Mouse (Mus musculus): ENCODE measurements at regions not wholly inside any gene's neighbourhood (a gene's known extent, or its start where the extent isn't known, plus 50 kb on each side); places are given as distances from the start of the nearest gene placed in this dataset.
A peak's percentile ranks its signal among the peaks of the same experiment; 100 is the strongest.

DNA sequence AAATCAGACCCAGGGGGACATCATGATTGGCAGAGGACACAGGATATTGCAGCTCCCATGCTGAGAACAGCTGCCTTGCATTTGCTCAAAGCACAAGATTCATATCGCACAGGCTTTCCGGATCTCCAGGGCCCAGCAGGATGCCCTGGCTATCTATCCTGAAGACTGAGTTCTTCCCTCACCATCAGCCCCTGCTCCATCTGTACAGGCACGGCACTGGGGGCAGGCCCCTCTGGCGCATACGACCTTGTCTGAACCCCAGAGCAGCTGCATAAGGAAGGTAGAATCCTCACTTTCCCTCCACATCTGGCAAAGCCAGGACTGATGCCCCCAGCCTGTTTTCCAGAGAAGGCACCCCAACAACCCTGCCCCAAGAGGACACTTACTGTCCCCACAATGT lies 266.8 kb downstream of the Tns1 start:
- Histone ChIP-seq H3K4me2 (no peak overlapping the region), H3K27ac (replicated peaks) (no peak overlapping the region)
- 62% methylated on average over 5 of the region's 5 CpGs for WGBS

DNA sequence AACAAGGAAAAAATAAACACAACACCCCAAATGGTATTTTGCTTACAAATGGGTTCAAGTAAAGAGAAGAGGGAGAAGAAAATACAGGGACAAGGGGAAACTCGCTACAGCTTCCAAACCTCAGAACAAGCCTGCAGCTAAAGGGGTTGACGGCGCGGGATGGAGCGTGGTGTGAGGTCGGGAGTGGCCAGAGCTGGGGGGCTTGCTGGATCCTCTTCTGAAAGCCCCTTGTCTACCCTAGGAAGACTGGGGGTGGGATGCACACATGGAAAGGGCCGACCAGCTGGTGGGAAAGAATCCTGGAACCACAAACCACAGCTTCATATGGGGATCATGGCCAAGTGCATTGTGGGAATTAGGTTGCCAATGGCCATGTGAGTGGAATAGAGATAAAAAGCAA lies 267.4 kb downstream of the Tns1 start:
- no peaks in the 10 kb centered on the region for H3K36me3 ChIP-seq
- no peak overlapping the region for H3K9ac ChIP-seq (replicated peaks)
- 93% methylated on average over 7 of the region's 7 CpGs for WGBS
- H3K4me1 ChIP-seq, result no peaks in the 10 kb centered on the region; the same call in 1 of the 2 replicates
- H3K4me2 ChIP-seq, result no peak overlapping the region
- no peaks in the 10 kb centered on the region; the same call in 1 of the 2 replicates for H3K27me3 ChIP-seq (replicated peaks)
- H3K9me3 ChIP-seq (replicated peaks), result no peaks in the 10 kb centered on the region
- no peak for ATAC-seq (ENCODE audit: low FRiP score)
- no peak overlapping the region for H3K27ac ChIP-seq (replicated peaks)
- no peak overlapping the region for H3K4me3 ChIP-seq (replicated peaks)

More for the DNA sequence above, 266.8 kb downstream of the Tns1 start:
- Histone ChIP-seq H3K4me3 (replicated peaks) (no peak overlapping the region), H3K4me1 (peaks cover 4% of the 10 kb centered on the region), H3K9ac (replicated peaks) (no peak overlapping the region), H3K36me3 (no peaks in the 10 kb centered on the region), H3K27me3 (replicated peaks) (no peaks in the 10 kb centered on the region; the same call in 1 of the 2 replicates), H3K9me3 (replicated peaks) (no peaks in the 10 kb centered on the region)
- no peak for ATAC-seq (ENCODE audit: low FRiP score)

DNA sequence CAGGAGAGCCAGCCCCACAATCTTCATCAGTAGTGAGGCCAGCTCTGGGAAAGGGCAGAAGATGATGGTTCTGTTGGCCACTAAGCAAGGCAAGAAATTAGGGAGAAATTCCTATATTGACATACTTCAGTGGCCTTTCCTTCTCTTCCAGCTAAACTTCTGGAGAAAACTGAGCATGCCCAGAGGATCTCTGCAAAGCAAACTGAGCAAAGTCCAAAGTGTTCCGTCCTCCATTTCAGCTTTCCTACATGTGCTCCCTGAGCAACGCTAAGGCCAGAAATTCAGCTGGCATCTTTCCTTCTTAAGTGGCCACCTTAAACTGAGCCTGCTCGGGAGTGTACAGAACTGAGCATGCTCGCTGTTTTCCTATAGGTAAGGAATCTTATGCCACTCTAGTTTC lies 268.9 kb downstream of the Tns1 start:
- H3K4me1 ChIP-seq, result peaks cover 6% of the 10 kb centered on the region; the same call in 1 of the 2 replicates
- 92% methylated on average over 4 of the region's 4 CpGs for WGBS
- no peak overlapping the region for H3K4me3 ChIP-seq (replicated peaks)
- H3K9me3 ChIP-seq (replicated peaks), result no peaks in the 10 kb centered on the region
- no peak overlapping the region for H3K27ac ChIP-seq (replicated peaks)
- H3K27me3 ChIP-seq (replicated peaks), result no peaks in the 10 kb centered on the region; the same call in 1 of the 2 replicates
- no peaks in the 10 kb centered on the region for H3K36me3 ChIP-seq
- no peak overlapping the region for H3K9ac ChIP-seq (replicated peaks)
- no peak for ATAC-seq (ENCODE audit: low FRiP score)
- H3K4me2 ChIP-seq, result no peak overlapping the region

DNA sequence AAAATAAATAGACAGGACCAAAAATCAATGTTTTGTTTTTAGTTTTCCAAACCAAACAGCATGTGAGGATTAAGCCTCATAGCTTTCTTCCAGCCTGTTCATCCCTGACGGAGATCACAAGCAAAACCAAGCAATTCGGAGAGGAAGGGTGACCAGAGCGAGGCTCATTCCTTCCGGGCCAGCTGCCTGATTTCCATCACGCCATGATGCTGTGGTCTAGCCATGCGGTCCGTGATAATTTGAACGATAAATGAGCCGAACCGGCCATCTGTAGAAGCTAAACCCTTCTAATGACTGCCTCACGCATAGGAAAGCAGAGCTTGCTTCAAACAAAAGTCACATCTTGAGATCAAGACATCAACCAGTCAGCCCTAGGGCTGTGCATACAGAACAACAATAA lies 270.4 kb downstream of the Tns1 start:
- no peak for ATAC-seq (ENCODE audit: low FRiP score)
- H3K36me3 ChIP-seq, result no peaks in the 10 kb centered on the region
- H3K27me3 ChIP-seq (replicated peaks), result no peaks in the 10 kb centered on the region
- WGBS, result 72% methylated on average over 11 of the region's 11 CpGs
- no peaks in the 10 kb centered on the region for H3K9me3 ChIP-seq (replicated peaks)
- H3K9ac ChIP-seq (replicated peaks), result no peak overlapping the region
- peaks cover 9% of the 10 kb centered on the region; the same call in 1 of the 2 replicates for H3K4me1 ChIP-seq
- H3K4me2 ChIP-seq, result no peak overlapping the region
- no peak overlapping the region for H3K27ac ChIP-seq (replicated peaks)
- no peak overlapping the region for H3K4me3 ChIP-seq (replicated peaks)

DNA sequence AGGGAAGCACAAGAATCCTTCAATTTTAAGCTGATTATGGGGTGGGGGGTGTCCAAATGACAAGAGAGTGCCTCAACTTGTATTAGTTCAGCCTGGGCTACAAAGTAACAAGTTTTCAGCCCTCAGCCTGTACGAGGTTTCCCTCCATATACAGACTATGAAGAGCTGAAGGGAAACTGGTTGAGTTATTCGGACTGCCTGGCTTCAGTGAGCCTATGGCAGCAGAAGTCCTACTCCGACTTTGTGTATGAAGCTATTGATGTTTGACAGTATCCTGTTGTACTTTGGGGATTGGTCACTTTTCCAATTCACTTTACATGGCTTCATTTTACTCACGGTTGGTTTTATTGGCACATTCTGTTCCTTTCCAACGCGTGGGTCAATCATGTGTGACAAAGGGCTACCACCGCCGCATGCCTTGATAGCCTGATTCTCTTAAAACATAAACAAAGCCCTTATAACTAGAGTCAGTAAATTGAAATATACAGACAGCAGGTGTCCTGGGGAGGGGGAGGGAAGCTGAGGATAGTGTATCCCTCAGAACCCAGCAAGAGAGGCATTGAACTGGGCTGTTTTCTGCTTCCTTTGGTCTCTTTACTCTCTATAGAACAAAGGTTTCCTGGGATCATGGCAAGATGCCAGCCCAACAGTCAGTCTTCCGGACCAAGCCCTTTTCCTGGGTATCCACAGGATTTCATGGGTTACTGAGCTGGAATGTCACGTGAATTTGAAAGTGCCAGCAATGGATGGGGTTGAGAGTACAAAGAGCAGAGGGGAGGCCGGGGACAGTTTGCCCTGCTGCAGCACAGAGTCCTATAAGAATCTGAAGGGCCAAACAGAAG lies 273.9 kb downstream of the Tns1 start:
- Histone ChIP-seq H3K4me1 (peaks cover 9% of the 10 kb centered on the region; the same call in 1 of the 2 replicates), H3K9ac (replicated peaks) (no peak overlapping the region), H3K27me3 (replicated peaks) (no peaks in the 10 kb centered on the region), H3K27ac (replicated peaks) (peak overlapping the region; percentile 49; the same call in 1 of the 2 replicates), H3K9me3 (replicated peaks) (no peaks in the 10 kb centered on the region), H3K36me3 (no peaks in the 10 kb centered on the region), H3K4me3 (replicated peaks) (no peak overlapping the region), H3K4me2 (no peak overlapping the region)
- WGBS, result 22% methylated on average over 11 of the region's 11 CpGs
- peak; percentile 66 for ATAC-seq (ENCODE audit: low FRiP score)

DNA sequence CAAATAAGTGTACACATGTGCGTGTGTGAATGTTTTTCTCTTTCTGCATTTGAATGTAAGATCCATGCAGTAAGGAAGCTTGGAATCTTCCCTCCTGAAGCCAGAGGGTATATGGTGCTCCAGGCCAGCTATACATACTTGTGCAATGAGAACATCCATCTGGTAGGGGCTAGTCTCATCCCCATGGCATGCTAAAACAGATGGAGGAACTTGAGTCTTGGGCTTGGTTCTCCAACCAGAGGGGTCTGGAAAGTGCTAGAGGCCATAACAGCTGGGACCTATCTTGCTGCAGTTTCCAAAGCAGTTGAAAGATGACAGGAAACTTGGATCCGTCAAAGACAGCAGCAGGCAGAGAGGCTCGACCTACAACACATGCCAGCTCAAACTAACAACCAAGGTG lies 275.9 kb downstream of the Tns1 start:
- Histone ChIP-seq H3K27me3 (replicated peaks) (no peaks in the 10 kb centered on the region), H3K4me3 (replicated peaks) (no peak overlapping the region), H3K36me3 (no peaks in the 10 kb centered on the region), H3K4me1 (peaks cover 9% of the 10 kb centered on the region; the same call in 1 of the 2 replicates), H3K9ac (replicated peaks) (no peak overlapping the region), H3K4me2 (no peak overlapping the region), H3K27ac (replicated peaks) (no peak overlapping the region), H3K9me3 (replicated peaks) (no peaks in the 10 kb centered on the region)
- WGBS, result 87% methylated on average over 3 of the region's 3 CpGs
- no peak for ATAC-seq (ENCODE audit: low FRiP score)

DNA sequence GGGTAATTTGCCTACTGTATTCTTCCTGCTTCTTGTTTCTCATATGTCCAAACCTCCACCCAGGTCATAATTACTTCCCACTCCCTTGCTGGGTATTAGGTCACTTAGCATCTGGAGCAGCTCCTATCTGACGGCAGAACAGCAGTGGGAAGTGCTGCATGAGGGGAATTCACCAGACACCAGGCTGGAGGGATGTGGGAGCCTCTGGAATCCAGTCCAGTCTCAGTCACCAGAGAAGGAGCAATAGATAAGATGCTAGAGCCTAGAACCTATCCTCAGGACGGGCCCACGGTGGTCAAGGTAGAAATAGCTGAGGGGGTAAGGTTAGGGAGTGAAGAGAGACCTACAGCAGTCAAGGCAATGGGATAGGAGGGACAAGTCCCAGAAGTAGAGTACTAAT lies 277.1 kb downstream of the Tns1 start:
- H3K27me3 ChIP-seq (replicated peaks), result no peaks in the 10 kb centered on the region
- no peak overlapping the region for H3K9ac ChIP-seq (replicated peaks)
- 86% methylated on average over 3 of the region's 3 CpGs for WGBS
- no peak overlapping the region for H3K27ac ChIP-seq (replicated peaks)
- H3K4me2 ChIP-seq, result no peak overlapping the region
- peaks cover 9% of the 10 kb centered on the region; the same call in 1 of the 2 replicates for H3K4me1 ChIP-seq
- no peak overlapping the region for H3K4me3 ChIP-seq (replicated peaks)
- no peak for ATAC-seq (ENCODE audit: low FRiP score)
- no peaks in the 10 kb centered on the region for H3K9me3 ChIP-seq (replicated peaks)
- H3K36me3 ChIP-seq, result no peaks in the 10 kb centered on the region

DNA sequence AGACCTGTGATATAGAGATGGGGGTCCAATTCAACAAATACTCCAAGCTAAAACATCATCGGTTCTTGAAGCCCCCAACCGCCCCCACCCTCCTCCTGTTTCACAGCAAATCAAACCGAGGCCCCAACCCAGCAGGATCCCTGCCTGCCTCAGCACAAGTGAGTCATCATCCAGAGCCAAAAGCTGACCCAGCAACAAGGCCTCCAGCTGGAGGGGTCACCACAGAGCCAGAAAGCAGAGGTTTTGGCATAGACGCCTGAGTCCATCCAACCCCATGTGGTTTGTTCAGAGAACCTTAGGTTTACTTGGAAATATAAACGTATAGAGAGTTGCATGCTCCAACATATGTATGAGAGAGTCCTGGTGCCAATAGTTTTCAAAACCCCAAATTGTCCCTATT lies 279.1 kb downstream of the Tns1 start:
- H3K36me3 ChIP-seq, result no peaks in the 10 kb centered on the region
- no peak overlapping the region for H3K9ac ChIP-seq (replicated peaks)
- no peak for ATAC-seq (ENCODE audit: low FRiP score)
- H3K4me3 ChIP-seq (replicated peaks), result no peak overlapping the region
- no peak overlapping the region for H3K4me2 ChIP-seq
- H3K9me3 ChIP-seq (replicated peaks), result no peaks in the 10 kb centered on the region
- 85% methylated on average over 5 of the region's 5 CpGs for WGBS
- no peak overlapping the region for H3K27ac ChIP-seq (replicated peaks)
- peaks cover under 1% of the 10 kb centered on the region; the same call in 1 of the 2 replicates for H3K4me1 ChIP-seq
- no peaks in the 10 kb centered on the region for H3K27me3 ChIP-seq (replicated peaks)

DNA sequence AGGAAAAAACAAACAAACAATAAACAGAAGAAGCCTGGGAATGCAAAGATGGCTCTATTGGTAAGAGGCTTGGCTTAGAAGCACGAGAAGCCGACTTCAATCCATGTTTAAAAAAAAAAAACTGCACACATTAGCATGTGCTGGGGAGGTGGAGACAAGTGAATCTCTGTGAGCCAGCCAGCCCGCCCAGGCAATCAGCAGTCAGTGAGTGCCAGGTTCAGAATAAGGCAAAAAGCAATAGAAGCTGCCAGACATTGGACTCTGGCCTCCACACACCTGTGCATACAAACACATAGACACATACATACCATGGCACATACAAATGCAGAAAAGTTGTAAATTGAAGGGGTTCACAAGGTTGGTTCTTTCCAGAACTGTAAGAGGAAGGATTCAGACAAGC lies 279.7 kb downstream of the Tns1 start:
- no peak overlapping the region for H3K9ac ChIP-seq (replicated peaks)
- no peak overlapping the region for H3K27ac ChIP-seq (replicated peaks)
- ATAC-seq (ENCODE audit: low FRiP score), result no peak
- H3K4me3 ChIP-seq (replicated peaks), result no peak overlapping the region
- no peaks in the 10 kb centered on the region for H3K9me3 ChIP-seq (replicated peaks)
- no peaks in the 10 kb centered on the region for H3K4me1 ChIP-seq
- H3K36me3 ChIP-seq, result no peaks in the 10 kb centered on the region
- WGBS, result 73% methylated on average over 3 of the region's 3 CpGs
- no peak overlapping the region for H3K4me2 ChIP-seq
- no peaks in the 10 kb centered on the region for H3K27me3 ChIP-seq (replicated peaks)

DNA sequence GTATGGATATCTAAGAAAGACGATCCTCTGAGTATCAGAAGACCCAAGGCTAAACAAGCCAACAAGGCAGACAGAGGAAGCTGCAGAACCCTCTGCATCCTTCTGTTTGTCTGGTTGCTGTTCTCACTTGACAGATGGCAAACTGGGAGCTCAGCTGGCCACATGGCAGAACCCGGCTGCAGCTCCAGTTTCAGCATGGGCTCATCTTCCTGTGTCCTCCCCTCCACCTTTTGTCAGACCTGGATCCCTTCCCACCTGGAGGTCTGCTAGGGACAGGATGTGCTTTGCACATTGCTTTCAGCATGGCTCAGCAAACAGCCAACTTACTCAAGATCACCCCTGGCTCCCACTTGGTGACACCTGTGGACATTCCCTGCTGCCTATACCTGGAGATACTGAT lies 284.9 kb downstream of the Tns1 start:
- WGBS, result 79% methylated on average over 2 of the region's 2 CpGs
- H3K4me1 ChIP-seq, result no peaks in the 10 kb centered on the region
- H3K9me3 ChIP-seq (replicated peaks), result no peaks in the 10 kb centered on the region

DNA sequence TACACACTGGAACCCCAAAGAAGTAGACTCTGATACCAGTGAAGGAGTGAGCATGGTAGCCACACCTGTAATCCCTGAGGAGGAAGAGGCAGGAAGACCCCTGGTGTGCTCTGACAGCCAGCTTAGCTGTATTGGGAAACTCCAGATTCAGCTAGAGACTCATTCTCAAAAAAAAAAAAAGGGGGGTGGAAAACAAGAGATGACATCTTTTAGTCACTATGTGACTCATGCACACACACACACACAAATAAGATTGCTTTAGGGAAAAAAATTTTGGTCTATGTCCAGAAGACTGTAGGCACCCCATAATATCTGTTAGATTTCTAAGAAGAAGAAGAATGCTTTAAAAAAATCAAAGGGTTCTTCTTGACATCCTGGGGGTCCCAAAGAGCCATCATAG lies 287.6 kb downstream of the Tns1 start:
- Histone ChIP-seq H3K9me3 (replicated peaks) (no peaks in the 10 kb centered on the region), H3K4me1 (no peaks in the 10 kb centered on the region), H3K36me3 (no peaks in the 10 kb centered on the region), H3K27ac (replicated peaks) (no peak overlapping the region), H3K4me2 (no peak overlapping the region), H3K27me3 (replicated peaks) (no peaks in the 10 kb centered on the region), H3K9ac (replicated peaks) (no peak overlapping the region), H3K4me3 (replicated peaks) (no peak overlapping the region)
- ATAC-seq (ENCODE audit: low FRiP score), result no peak

More for the DNA sequence above, 284.9 kb downstream of the Tns1 start:
- H3K9ac ChIP-seq (replicated peaks), result no peak overlapping the region
- no peak overlapping the region for H3K4me3 ChIP-seq (replicated peaks)
- no peaks in the 10 kb centered on the region for H3K36me3 ChIP-seq
- no peak overlapping the region for H3K27ac ChIP-seq (replicated peaks)
- H3K4me2 ChIP-seq, result no peak overlapping the region
- ATAC-seq (ENCODE audit: low FRiP score), result no peak
- no peaks in the 10 kb centered on the region for H3K27me3 ChIP-seq (replicated peaks)

DNA sequence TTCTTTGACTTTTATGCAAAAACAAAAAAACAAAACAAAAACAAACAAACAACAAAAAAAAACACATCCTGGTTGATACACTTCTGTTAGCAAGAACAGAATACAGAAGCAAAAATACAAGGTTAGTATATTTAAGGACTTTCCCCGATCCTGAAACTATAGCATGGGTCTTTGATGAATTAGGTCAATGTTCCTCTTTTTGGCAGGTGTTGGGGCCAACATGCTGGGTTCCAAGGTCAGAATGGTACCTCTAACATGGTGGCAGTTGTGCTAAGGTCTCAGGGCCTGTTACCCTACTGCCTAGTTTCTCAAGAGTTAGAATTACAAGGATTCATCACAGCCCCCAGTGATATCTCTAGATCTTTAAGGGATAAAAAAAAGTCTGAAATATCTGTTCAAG lies 289.7 kb downstream of the Tns1 start:
- H3K4me1 ChIP-seq, result no peaks in the 10 kb centered on the region
- H3K27ac ChIP-seq (replicated peaks), result no peak overlapping the region
- ATAC-seq (ENCODE audit: low FRiP score), result no peak
- H3K4me2 ChIP-seq, result no peak overlapping the region
- H3K36me3 ChIP-seq, result no peaks in the 10 kb centered on the region
- H3K9ac ChIP-seq (replicated peaks), result no peak overlapping the region
- H3K27me3 ChIP-seq (replicated peaks), result no peaks in the 10 kb centered on the region
- H3K4me3 ChIP-seq (replicated peaks), result no peak overlapping the region
- H3K9me3 ChIP-seq (replicated peaks), result no peaks in the 10 kb centered on the region
- WGBS, result 95% methylated on average over 1 of the region's 1 CpGs
